Mouse (Mus musculus) liver, embryonic 11.5 days (tissue): Measurements from ENCODE around the gene C1s2. TPM values are rescaled to one million over a fixed set of nuclear protein-coding genes. Genes with fewer than 3 reads are reported as not detected.

Experiments
- ATAC-seq: fragments of 200-750 bp; cut with Nextera tagmentation; replicated peaks from 2 replicates; pipeline ENCODE4 v1.8.0; 2017; ENCODE audit warnings: moderate number of reproducible peaks, mild to moderate bottlenecking, moderate TSS enrichment, moderate library complexity; ENCODE audit not compliant: low FRiP score
- DNase-seq: peaks from one replicate; pipeline ENCODE4 v3.0.0-alpha.2; 2017; ENCODE audit warnings: low spot score
- H3K27ac ChIP-seq: fragments of 300-500 bp; sonication (generic); 2 replicates; pipeline ENCODE4 v1.5.1; 2014; ENCODE audit warnings: mild to moderate bottlenecking, low read depth, low read length, control low read depth
- H3K27me3 ChIP-seq: fragments of 300-500 bp; sonication (generic); replicated peaks from 2 replicates; pipeline ENCODE4 v1.6.1; 2014; ENCODE audit warnings: low read length, mixed read lengths; ENCODE audit not compliant: control insufficient read depth, insufficient read depth
- H3K36me3 ChIP-seq: fragments of 300-500 bp; sonication (generic); 2 replicates; pipeline ENCODE4 v1.6.1; 2014; ENCODE audit warnings: mild to moderate bottlenecking, low read length, moderate library complexity, mixed read lengths; ENCODE audit not compliant: control insufficient read depth, insufficient read depth
- H3K4me1 ChIP-seq: fragments of 300-500 bp; sonication (generic); replicated peaks from 2 replicates; pipeline ENCODE4 v1.6.1; 2014; ENCODE audit warnings: low read length, mixed read lengths; ENCODE audit not compliant: control insufficient read depth, insufficient read depth
- H3K4me2 ChIP-seq: fragments of 300-500 bp; sonication (generic); 2 replicates; pipeline ENCODE4 v1.6.1; 2014; ENCODE audit warnings: mild to moderate bottlenecking, control low read depth, moderate library complexity
- H3K4me3 ChIP-seq: fragments of 300-500 bp; sonication (generic); 2 replicates; pipeline ENCODE4 v1.5.1; 2014; ENCODE audit warnings: low read depth, low read length, control low read depth
- H3K9ac ChIP-seq: fragments of 300-500 bp; sonication (generic); 2 replicates; pipeline ENCODE4 v1.6.1; 2014; ENCODE audit warnings: low read depth, low read length, control low read depth
- H3K9me3 ChIP-seq: fragments of 300-500 bp; sonication (generic); 2 replicates; pipeline ENCODE4 v1.6.1; 2016; ENCODE audit warnings: low read length, inconsistent platforms, mixed read lengths; ENCODE audit not compliant: control insufficient read depth
- WGBS: fragments of 180-500 bp; shearing (Covaris S2); extraction: QIAGEN DNeasy Blood & Tissue Kit; methylation state at CpG from one replicate; pipeline ENCODE4 v1.1.7; 2014; 5-methylcytosine and 5-hydroxymethylcytosine counted together
- polyA plus RNA-seq: library from polyadenylated mRNA; unstranded; fragments of >200 nt; fragmentation: Nextera tagmentation; extraction: Ambion mirVana; gene quantifications from 2 replicates; pipeline ENCODE4 v1.2.1, GENCODE M21; 2014

The C1s2 gene
- polyA plus RNA-seq, 1 experiment from 2014 or later: not detected

GRCm38 (mm10) chr6:124670281-124670900, 34.5 kb upstream of the C1s2 start:
- Histone ChIP-seq H3K27ac (no peak overlapping the region), H3K4me2 (no peak overlapping the region), H3K36me3 (peaks cover 3% of the 10 kb centered on the region; the same call in 1 of the 2 replicates), H3K9me3 (no peaks in the 10 kb centered on the region), H3K9ac (no peak overlapping the region), H3K4me3 (no peak overlapping the region), H3K4me1 (peaks cover 12% of the 10 kb centered on the region), H3K27me3 (no peaks in the 10 kb centered on the region)
- WGBS: 87% methylated on average over 7 of the region's 7 CpGs
- ATAC-seq (no peak), DNase-seq (no peak)

GRCm38 (mm10) chr6:124669234-124669859, 33.5 kb upstream of the C1s2 start:
- Histone ChIP-seq H3K27me3 (no peaks in the 10 kb centered on the region), H3K9ac (no peak overlapping the region), H3K9me3 (no peaks in the 10 kb centered on the region), H3K27ac (no peak overlapping the region), H3K4me1 (peaks cover 15% of the 10 kb centered on the region), H3K4me2 (no peak overlapping the region), H3K36me3 (no peaks in the 10 kb centered on the region), H3K4me3 (no peak overlapping the region)
- ATAC-seq (no peak), DNase-seq (no peak)
- WGBS: 76% methylated on average over 9 of the region's 11 CpGs

- H3K4me3 ChIP-seq: 0 out of 2 replicates have a peak overlapping the region, but pooled peaks have one; percentile 7
- H3K9ac ChIP-seq: 0 out of 2 replicates have a peak overlapping the region, but pooled peaks have one; percentile 25
- WGBS: 91% methylated on average over 10 of the region's 10 CpGs
- no peaks in the 10 kb centered on the region for H3K9me3 ChIP-seq
- H3K27ac ChIP-seq: no peak overlapping the region
- peaks cover 11% of the 10 kb centered on the region for H3K4me1 ChIP-seq
- no peaks in the 10 kb centered on the region for H3K36me3 ChIP-seq
- peak overlapping the region; percentile 69; the same call in 1 of the 2 replicates for H3K4me2 ChIP-seq
- no peak for ATAC-seq
- no peak for DNase-seq
- H3K27me3 ChIP-seq: no peaks in the 10 kb centered on the region
Observed at GRCm38 (mm10) chr6:124665011-124665410, 29.1 kb upstream of the C1s2 start.

- Histone ChIP-seq H3K9ac (peak overlapping the region; percentile 51; the same call in 1 of the 2 replicates), H3K4me3 (peak overlapping the region; percentile 83), H3K36me3 (no peaks in the 10 kb centered on the region), H3K9me3 (no peaks in the 10 kb centered on the region), H3K27ac (no peak overlapping the region), H3K4me1 (peaks cover 11% of the 10 kb centered on the region), H3K4me2 (peak overlapping the region; percentile 69), H3K27me3 (no peaks in the 10 kb centered on the region)
- ATAC-seq (no peak), DNase-seq (no peak)
- 67% methylated on average over 7 of the region's 7 CpGs for WGBS
Observed at GRCm38 (mm10) chr6:124664256-124664655, 28.4 kb upstream of the C1s2 start.

GRCm38 (mm10) chr6:124663424-124663795, 27.5 kb upstream of the C1s2 start:
- WGBS: 11% methylated on average over 13 of the region's 13 CpGs

GRCm38 (mm10) chr6:124662477-124663423, 26.9 kb upstream of the C1s2 start, which contains the start of gene Lpcat3:
TSS of gene Lpcat3 (plus strand) at chr6:124663027.
- ATAC-seq (peak; percentile 98), DNase-seq (peak; percentile 100)
- WGBS: 1% methylated on average over 75 of the region's 87 CpGs
- peak within 1 kb of the TSS; percentile 78 for H3K9ac ChIP-seq
- H3K9me3 ChIP-seq: no peaks in the 10 kb centered on the region
- H3K4me2 ChIP-seq: peak within 1 kb of the TSS; percentile 69
- no peaks in the 10 kb centered on the region for H3K36me3 ChIP-seq
- H3K4me3 ChIP-seq: peak within 1 kb of the TSS; percentile 83
- peak within 1 kb of the TSS; percentile 83 for H3K27ac ChIP-seq
- H3K4me1 ChIP-seq: peaks cover 11% of the 10 kb centered on the region
- no peaks in the 10 kb centered on the region for H3K27me3 ChIP-seq

More at GRCm38 (mm10) chr6:124663424-124663795, 27.5 kb upstream of the C1s2 start:
- H3K9me3 ChIP-seq: no peaks in the 10 kb centered on the region
- H3K27me3 ChIP-seq: no peaks in the 10 kb centered on the region
- DNase-seq (no peak), ATAC-seq (no peak; the same call in 1 of the 2 replicates)
- peaks cover 11% of the 10 kb centered on the region for H3K4me1 ChIP-seq
- H3K36me3 ChIP-seq: no peaks in the 10 kb centered on the region
- H3K9ac ChIP-seq: peak overlapping the region; percentile 78
- peak overlapping the region; percentile 69 for H3K4me2 ChIP-seq
- H3K27ac ChIP-seq: peak overlapping the region; percentile 70
- H3K4me3 ChIP-seq: peak overlapping the region; percentile 83

GRCm38 (mm10) chr6:124661995-124662394, 26.1 kb upstream of the C1s2 start:
- peak overlapping the region; percentile 69 for H3K4me2 ChIP-seq
- H3K27me3 ChIP-seq: no peaks in the 10 kb centered on the region
- peaks cover 11% of the 10 kb centered on the region for H3K4me1 ChIP-seq
- no peaks in the 10 kb centered on the region for H3K9me3 ChIP-seq
- no peaks in the 10 kb centered on the region for H3K36me3 ChIP-seq
- 33% methylated on average over 6 of the region's 6 CpGs for WGBS
- ATAC-seq: no peak
- DNase-seq: no peak
- peak overlapping the region; percentile 83 for H3K27ac ChIP-seq
- peak overlapping the region; percentile 83 for H3K4me3 ChIP-seq
- H3K9ac ChIP-seq: peak overlapping the region; percentile 73

- WGBS: 84% methylated on average over 4 of the region's 4 CpGs
- Histone ChIP-seq H3K4me3 (no peak overlapping the region), H3K9me3 (no peaks in the 10 kb centered on the region), H3K36me3 (no peaks in the 10 kb centered on the region), H3K4me2 (no peak overlapping the region; the same call in 1 of the 2 replicates), H3K9ac (no peak overlapping the region), H3K27me3 (no peaks in the 10 kb centered on the region), H3K27ac (no peak overlapping the region), H3K4me1 (peaks cover 11% of the 10 kb centered on the region)
- DNase-seq (no peak), ATAC-seq (no peak)
Observed at GRCm38 (mm10) chr6:124661156-124661806, 25.4 kb upstream of the C1s2 start.
